Mouse (Mus musculus) embryonic facial prominence, embryonic 13.5 days (tissue): ENCODE results near the gene Slc4a4. TPM values are rescaled to one million over a fixed set of nuclear protein-coding genes. Genes with fewer than 3 reads are reported as not detected.
"Not testable (repeated sequence)": the region's sequence is repeated elsewhere in the genome, so short reads cannot be mapped to it uniquely, and the experiment has no call there.

Experiments used
- ATAC-seq: fragments of 200-750 bp; cut with Nextera tagmentation; 2 replicates; pipeline ENCODE4 v1.8.0; 2017; ENCODE audit warnings: low read depth; ENCODE audit not compliant: insufficient number of reproducible peaks, insufficient read depth, low FRiP score, low TSS enrichment
- H3K27ac ChIP-seq: fragments of 300-500 bp; sonication (generic); 2 replicates; pipeline ENCODE4 v1.5.1; 2015; ENCODE audit warnings: moderate library complexity, mild to moderate bottlenecking, inconsistent platforms
- H3K27me3 ChIP-seq: fragments of 300-500 bp; sonication (generic); 2 replicates; pipeline ENCODE4 v1.6.1; 2015; ENCODE audit warnings: mild to moderate bottlenecking, inconsistent platforms
- H3K36me3 ChIP-seq: fragments of 300-500 bp; sonication (generic); 2 replicates; pipeline ENCODE4 v1.6.1; 2015; ENCODE audit warnings: mild to moderate bottlenecking, inconsistent platforms
- H3K4me1 ChIP-seq: fragments of 300-500 bp; sonication (generic); 2 replicates; pipeline ENCODE4 v1.6.1; 2015; ENCODE audit warnings: inconsistent platforms
- H3K4me2 ChIP-seq: fragments of 300-500 bp; sonication (generic); 2 replicates; pipeline ENCODE4 v1.6.1; 2015; ENCODE audit warnings: moderate library complexity, mild to moderate bottlenecking, inconsistent platforms
- H3K4me3 ChIP-seq: fragments of 300-500 bp; sonication (generic); 2 replicates; pipeline ENCODE4 v1.5.1; 2015; ENCODE audit warnings: mild to moderate bottlenecking, inconsistent platforms
- H3K9ac ChIP-seq: fragments of 300-500 bp; sonication (generic); 2 replicates; pipeline ENCODE4 v1.6.1; 2015; ENCODE audit warnings: mild to moderate bottlenecking, inconsistent platforms
- H3K9me3 ChIP-seq: fragments of 300-500 bp; sonication (generic); 2 replicates; pipeline ENCODE4 v1.6.1; 2016; ENCODE audit warnings: inconsistent platforms
- WGBS: fragments of 180-500 bp; shearing (Covaris S2); methylation state at CpG from one replicate; pipeline ENCODE4 v1.1.7; 2015; ENCODE audit warnings: mixed read lengths; 5-methylcytosine and 5-hydroxymethylcytosine counted together
- polyA plus RNA-seq: library from polyadenylated mRNA; unstranded; fragments of >200 nt; fragmentation: Nextera tagmentation; extraction: Ambion mirVana; gene quantifications from 2 replicates; pipeline ENCODE4 v1.2.1, GENCODE M21; 2015

Slc4a4 gene
- polyA plus RNA-seq, 1 experiment from 2014 or later: 1.8 TPM

DNA sequence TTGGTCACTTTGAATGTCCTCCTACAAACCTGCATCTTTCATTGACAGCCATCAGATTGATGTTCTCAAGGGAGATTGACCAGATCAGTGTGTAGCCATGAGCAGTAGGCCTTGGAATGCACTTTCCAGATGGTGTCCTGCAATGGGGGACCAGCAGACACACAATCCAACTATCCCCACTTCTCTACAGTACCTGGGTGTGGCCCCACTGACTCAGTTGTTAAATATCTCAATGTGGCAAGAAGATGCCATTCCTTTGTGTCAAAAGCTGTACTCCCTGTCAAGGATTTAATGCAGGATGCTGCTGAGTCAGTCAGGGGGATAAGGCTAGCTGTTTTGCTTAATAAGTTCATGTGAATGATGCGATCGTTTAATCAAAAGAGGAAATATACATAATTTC lies 96.6 kb downstream of the Slc4a4 start:
- Histone ChIP-seq H3K9ac (no peak overlapping the region), H3K4me3 (no peak overlapping the region), H3K36me3 (no peaks in the 10 kb centered on the region), H3K4me1 (no peaks in the 10 kb centered on the region), H3K27me3 (no peaks in the 10 kb centered on the region), H3K9me3 (no peaks in the 10 kb centered on the region), H3K4me2 (no peak overlapping the region), H3K27ac (no peak overlapping the region)
- WGBS: 91% methylated on average over 2 of the region's 2 CpGs
- no peak for ATAC-seq

GRCm38 (mm10) chr5:88983652-88984051 lies 97.0 kb downstream of the Slc4a4 start:
- Histone ChIP-seq H3K4me3 (no peak overlapping the region), H3K9ac (no peak overlapping the region), H3K4me2 (no peak overlapping the region), H3K9me3 (no peaks in the 10 kb centered on the region), H3K4me1 (no peaks in the 10 kb centered on the region), H3K27ac (no peak overlapping the region), H3K27me3 (no peaks in the 10 kb centered on the region), H3K36me3 (no peaks in the 10 kb centered on the region)
- ATAC-seq: no peak
- WGBS: 89% methylated on average over 7 of the region's 7 CpGs

DNA sequence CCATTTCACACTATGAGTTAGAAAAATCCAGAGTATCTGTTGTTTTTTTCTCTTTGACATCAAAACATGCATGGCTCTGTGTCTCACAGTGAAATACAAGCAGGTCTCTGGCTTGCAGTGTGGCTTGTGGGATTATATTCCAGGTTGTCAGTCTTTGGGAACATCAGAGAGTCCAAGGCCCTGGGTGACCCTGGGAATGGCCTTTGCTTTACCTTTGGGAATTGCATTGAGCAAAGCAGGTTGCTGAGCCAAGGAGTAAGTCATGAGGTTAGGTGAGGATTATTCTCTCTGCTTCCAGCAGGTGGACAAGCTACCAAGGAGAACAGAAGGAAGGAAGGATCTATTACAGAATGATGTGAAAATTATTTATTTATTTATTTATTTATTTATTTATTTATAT lies 102.4 kb downstream of the Slc4a4 start:
- H3K4me2 ChIP-seq: no peak overlapping the region
- H3K9ac ChIP-seq: no peak overlapping the region
- no peak for ATAC-seq
- no peaks in the 10 kb centered on the region for H3K27me3 ChIP-seq
- H3K9me3 ChIP-seq: no peaks in the 10 kb centered on the region
- H3K27ac ChIP-seq: no peak overlapping the region
- H3K4me3 ChIP-seq: no peak overlapping the region
- H3K4me1 ChIP-seq: no peaks in the 10 kb centered on the region
- no peaks in the 10 kb centered on the region for H3K36me3 ChIP-seq

- Histone ChIP-seq H3K9me3 (no peaks in the 10 kb centered on the region), H3K4me2 (no peak overlapping the region), H3K27ac (no peak overlapping the region), H3K4me3 (no peak overlapping the region), H3K4me1 (no peaks in the 10 kb centered on the region), H3K9ac (no peak overlapping the region), H3K36me3 (no peaks in the 10 kb centered on the region), H3K27me3 (no peaks in the 10 kb centered on the region)
- WGBS: 85% methylated on average over 9 of the region's 9 CpGs
- no peak for ATAC-seq
Measured at GRCm38 (mm10) chr5:88990196-88990747, 103.7 kb downstream of the Slc4a4 start.

- not testable (repeated sequence) for H3K9me3 ChIP-seq, H3K4me2 ChIP-seq, H3K4me3 ChIP-seq, H3K9ac ChIP-seq, H3K27ac ChIP-seq, H3K36me3 ChIP-seq, H3K4me1 ChIP-seq, H3K27me3 ChIP-seq, ATAC-seq
- WGBS: 83% methylated on average over 2 of the region's 2 CpGs
Measured at GRCm38 (mm10) chr5:88991309-88991708, 104.7 kb downstream of the Slc4a4 start.

GRCm38 (mm10) chr5:88994533-88994932 lies 107.9 kb downstream of the Slc4a4 start:
- Histone ChIP-seq H3K4me2 (no peak overlapping the region), H3K27me3 (no peaks in the 10 kb centered on the region), H3K9ac (no peak overlapping the region), H3K4me1 (no peaks in the 10 kb centered on the region), H3K27ac (no peak overlapping the region), H3K4me3 (no peak overlapping the region), H3K36me3 (no peaks in the 10 kb centered on the region), H3K9me3 (no peaks in the 10 kb centered on the region)
- no peak for ATAC-seq
- 91% methylated on average over 5 of the region's 5 CpGs for WGBS

DNA sequence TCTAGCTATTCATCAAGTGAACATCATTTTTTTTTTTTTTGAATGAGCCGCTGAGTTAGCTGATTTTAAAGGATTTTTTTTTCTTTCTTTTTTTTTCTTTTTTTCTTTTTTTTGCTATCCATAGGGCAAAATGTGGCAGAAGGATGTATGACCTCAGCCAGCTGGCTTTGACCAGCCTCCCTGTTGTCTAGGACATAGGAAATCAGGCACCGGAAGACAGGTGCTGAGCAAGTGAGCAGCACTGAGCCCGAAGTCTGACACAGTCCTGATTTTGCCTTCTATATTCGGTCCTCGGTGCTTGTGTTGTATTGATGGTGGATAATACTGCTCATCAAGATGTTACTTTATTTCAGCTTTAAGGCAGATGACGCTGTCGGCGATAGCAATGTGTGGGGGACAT lies 109.6 kb downstream of the Slc4a4 start:
- no peaks in the 10 kb centered on the region for H3K36me3 ChIP-seq
- no peak for ATAC-seq
- H3K27ac ChIP-seq: no peak overlapping the region
- H3K4me2 ChIP-seq: no peak overlapping the region
- no peaks in the 10 kb centered on the region for H3K27me3 ChIP-seq
- 95% methylated on average over 8 of the region's 8 CpGs for WGBS
- H3K4me1 ChIP-seq: no peaks in the 10 kb centered on the region
- no peak overlapping the region for H3K4me3 ChIP-seq
- H3K9me3 ChIP-seq: no peaks in the 10 kb centered on the region
- H3K9ac ChIP-seq: no peak overlapping the region

- H3K4me2 ChIP-seq: no peak overlapping the region
- H3K36me3 ChIP-seq: no peaks in the 10 kb centered on the region
- H3K27ac ChIP-seq: no peak overlapping the region
- no peaks in the 10 kb centered on the region for H3K9me3 ChIP-seq
- H3K4me3 ChIP-seq: no peak overlapping the region
- no peaks in the 10 kb centered on the region for H3K4me1 ChIP-seq
- no peak for ATAC-seq
- WGBS: 94% methylated on average over 6 of the region's 6 CpGs
- H3K9ac ChIP-seq: no peak overlapping the region
- no peaks in the 10 kb centered on the region for H3K27me3 ChIP-seq
Measured at GRCm38 (mm10) chr5:88997277-88997676, 110.7 kb downstream of the Slc4a4 start.

DNA sequence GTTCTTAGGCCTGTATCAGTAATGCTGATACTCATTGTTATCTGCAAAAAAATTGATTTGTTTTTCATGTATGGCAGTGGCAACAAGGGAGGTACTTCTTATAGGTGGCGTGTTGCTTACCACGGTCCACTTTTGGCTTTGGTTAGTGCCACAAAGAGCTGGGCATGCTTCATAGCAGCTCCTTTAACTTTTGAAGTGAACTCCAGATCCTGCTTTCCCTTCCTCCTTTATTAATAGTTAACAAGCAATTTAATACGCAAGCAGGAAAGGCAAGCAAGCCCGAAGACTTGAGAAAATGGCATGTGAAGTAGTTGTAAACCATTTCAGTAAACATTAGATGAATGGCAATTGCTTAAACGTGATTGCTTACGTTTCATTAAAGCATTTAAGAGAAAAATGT lies 113.2 kb downstream of the Slc4a4 start:
- ATAC-seq: no peak
- H3K27me3 ChIP-seq: no peaks in the 10 kb centered on the region
- no peak overlapping the region for H3K27ac ChIP-seq
- no peaks in the 10 kb centered on the region for H3K36me3 ChIP-seq
- H3K9ac ChIP-seq: no peak overlapping the region
- no peak overlapping the region for H3K4me3 ChIP-seq
- H3K4me2 ChIP-seq: no peak overlapping the region
- H3K4me1 ChIP-seq: no peaks in the 10 kb centered on the region
- 92% methylated on average over 6 of the region's 6 CpGs for WGBS
- H3K9me3 ChIP-seq: no peaks in the 10 kb centered on the region

DNA sequence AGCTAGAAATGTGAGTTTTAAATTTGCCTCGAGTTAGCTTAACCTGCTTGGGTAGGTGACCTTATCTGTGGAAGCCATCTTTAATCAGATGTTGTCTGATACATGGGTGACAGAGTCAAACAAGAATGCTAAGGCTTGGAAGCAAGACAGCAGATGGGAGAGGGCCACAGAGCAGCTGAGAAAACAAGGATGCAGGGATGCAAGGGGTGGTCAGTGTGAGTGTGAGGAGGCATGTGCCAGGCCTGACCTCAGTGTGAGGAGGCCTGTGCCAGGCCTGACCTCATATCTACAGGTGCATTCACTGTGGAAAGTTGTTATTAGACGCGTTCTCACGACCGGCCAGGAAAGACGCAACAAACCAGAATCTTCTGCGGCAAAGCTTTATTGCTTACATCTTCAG lies 114.0 kb downstream of the Slc4a4 start:
- no peaks in the 10 kb centered on the region for H3K36me3 ChIP-seq
- no peaks in the 10 kb centered on the region for H3K9me3 ChIP-seq
- H3K4me1 ChIP-seq: no peaks in the 10 kb centered on the region
- WGBS: 91% methylated on average over 7 of the region's 7 CpGs
- no peak overlapping the region for H3K9ac ChIP-seq
- no peak overlapping the region for H3K27ac ChIP-seq
- no peak overlapping the region for H3K4me2 ChIP-seq
- ATAC-seq: no peak
- no peaks in the 10 kb centered on the region for H3K27me3 ChIP-seq
- no peak overlapping the region for H3K4me3 ChIP-seq

DNA sequence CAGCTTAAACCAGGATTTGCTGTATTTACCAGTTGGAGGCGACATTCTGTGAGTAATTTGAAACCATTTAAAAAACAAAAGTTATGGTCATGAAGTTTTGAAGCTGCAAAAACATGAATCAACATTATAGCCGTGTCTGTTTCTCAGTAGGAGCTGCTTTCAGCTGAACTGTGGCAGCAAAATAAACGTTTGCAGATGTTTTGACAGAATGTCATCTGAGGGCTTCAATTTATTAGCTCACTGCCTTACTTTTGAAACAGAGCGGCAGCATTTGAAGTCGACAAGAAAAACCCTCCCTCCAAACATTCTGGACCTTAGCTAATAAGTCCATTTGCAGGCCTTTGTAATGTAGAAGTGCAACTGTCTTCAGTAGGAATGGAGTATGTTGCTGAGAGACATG lies 123.5 kb downstream of the Slc4a4 start:
- Histone ChIP-seq H3K36me3 (no peaks in the 10 kb centered on the region), H3K4me3 (no peak overlapping the region), H3K9ac (no peak overlapping the region), H3K4me2 (no peak overlapping the region), H3K4me1 (peaks cover 9% of the 10 kb centered on the region), H3K9me3 (no peaks in the 10 kb centered on the region), H3K27ac (no peak overlapping the region), H3K27me3 (no peaks in the 10 kb centered on the region)
- 17% methylated on average over 5 of the region's 5 CpGs for WGBS
- no peak for ATAC-seq

DNA sequence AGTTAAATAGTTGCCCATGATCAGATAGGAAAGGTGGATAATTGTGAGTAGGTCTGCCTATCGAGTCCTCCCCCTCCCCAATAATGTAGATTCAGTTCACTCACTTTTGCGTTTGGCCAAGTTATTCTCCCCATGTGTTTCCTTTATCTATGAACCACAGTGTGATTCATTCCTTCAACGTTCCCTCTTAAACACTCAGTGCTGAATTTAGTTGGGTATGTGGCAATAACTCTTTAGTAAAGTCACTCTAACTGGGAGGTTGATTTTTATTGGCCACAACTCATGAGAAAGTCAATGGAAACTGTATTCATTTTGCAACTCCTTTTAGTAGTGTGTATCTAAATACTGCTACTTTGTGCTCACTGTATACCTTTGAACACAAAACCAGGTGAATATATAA lies 125.8 kb downstream of the Slc4a4 start:
- Histone ChIP-seq H3K36me3 (no peaks in the 10 kb centered on the region), H3K9ac (no peak overlapping the region), H3K4me2 (no peak overlapping the region), H3K27ac (no peak overlapping the region), H3K4me1 (peaks cover 13% of the 10 kb centered on the region), H3K9me3 (no peaks in the 10 kb centered on the region), H3K4me3 (no peak overlapping the region), H3K27me3 (no peaks in the 10 kb centered on the region)
- no peak for ATAC-seq
- WGBS: 92% methylated on average over 3 of the region's 3 CpGs

DNA sequence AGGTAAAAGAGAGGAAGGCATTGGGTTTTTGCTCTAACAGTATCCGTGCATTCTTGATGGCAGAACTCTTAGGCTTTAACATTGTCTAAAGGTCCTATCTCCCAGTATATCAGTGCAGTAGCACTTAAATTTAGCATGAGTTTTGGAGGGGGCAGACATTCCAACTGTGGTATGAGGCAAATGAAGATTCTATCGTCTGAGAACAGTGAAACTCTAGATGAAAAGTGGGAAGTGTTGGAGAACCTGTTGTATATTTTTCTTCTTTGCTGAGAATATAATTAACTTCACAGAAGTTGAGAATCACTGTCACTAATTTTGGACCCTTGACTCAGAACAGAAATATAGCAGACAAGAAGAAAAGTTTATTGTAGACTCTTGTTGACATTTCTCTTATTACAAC lies 128.2 kb downstream of the Slc4a4 start:
- ATAC-seq: no peak
- WGBS: 70% methylated on average over 2 of the region's 2 CpGs
- H3K36me3 ChIP-seq: no peaks in the 10 kb centered on the region
- no peak overlapping the region for H3K27ac ChIP-seq
- H3K4me2 ChIP-seq: no peak overlapping the region
- peaks cover 12% of the 10 kb centered on the region for H3K4me1 ChIP-seq
- H3K9me3 ChIP-seq: no peaks in the 10 kb centered on the region
- no peak overlapping the region for H3K9ac ChIP-seq
- H3K27me3 ChIP-seq: no peaks in the 10 kb centered on the region
- H3K4me3 ChIP-seq: no peak overlapping the region
